Mouse (Mus musculus) intestine, postnatal 0 days (tissue): ENCODE results near the gene Tmem259. TPM values are rescaled to one million over a fixed set of nuclear protein-coding genes. Genes with fewer than 3 reads are reported as not detected.

Experiments
- ATAC-seq: fragments of 200-750 bp; cut with Nextera tagmentation; 2 replicates; pipeline ENCODE4 v1.8.0; 2017; ENCODE audit warnings: mild to moderate bottlenecking, moderate TSS enrichment, moderate library complexity
- H3K27ac ChIP-seq: fragments of 300-500 bp; sonication (generic); 2 replicates; pipeline ENCODE4 v1.5.1; 2014; ENCODE audit warnings: mild to moderate bottlenecking, low read depth, low read length, moderate library complexity
- H3K27me3 ChIP-seq: fragments of 300-500 bp; sonication (generic); replicated peaks from 2 replicates; pipeline ENCODE4 v1.6.1; 2014; ENCODE audit warnings: low read length, mixed read lengths; ENCODE audit not compliant: control insufficient read depth, insufficient read depth
- H3K36me3 ChIP-seq: fragments of 300-500 bp; sonication (generic); 2 replicates; pipeline ENCODE4 v1.6.1; 2014; ENCODE audit warnings: mild to moderate bottlenecking, moderate library complexity; ENCODE audit not compliant: control insufficient read depth, insufficient read depth
- H3K4me1 ChIP-seq: fragments of 300-500 bp; sonication (generic); replicated peaks from 2 replicates; pipeline ENCODE4 v1.6.1; 2014; ENCODE audit warnings: antibody characterized with exemption, low read length, mixed read lengths; ENCODE audit not compliant: control insufficient read depth, insufficient read depth
- H3K4me2 ChIP-seq: fragments of 300-500 bp; sonication (generic); replicated peaks from 2 replicates; pipeline ENCODE4 v1.6.1; 2014; ENCODE audit warnings: low read depth, mild to moderate bottlenecking, moderate library complexity
- H3K4me3 ChIP-seq: fragments of 300-500 bp; sonication (generic); 2 replicates; pipeline ENCODE4 v1.5.1; 2014; ENCODE audit warnings: low read depth, low read length
- H3K9ac ChIP-seq: fragments of 300-500 bp; sonication (generic); 2 replicates; pipeline ENCODE4 v1.6.1; 2014; ENCODE audit warnings: mild to moderate bottlenecking, low read depth, low read length
- H3K9me3 ChIP-seq: fragments of 300-500 bp; sonication (generic); 2 replicates; pipeline ENCODE4 v1.6.1; 2016; ENCODE audit warnings: mixed run types; ENCODE audit not compliant: control insufficient read depth
- CTCF ChIP-seq: sonication (generic); IDR thresholded peaks from 2 replicates; pipeline ENCODE4 v1.5.1; 2016; ENCODE audit warnings: low read depth, mild to moderate bottlenecking, control low read depth, antibody characterized with exemption, moderate library complexity
- WGBS: fragments of 180-500 bp; shearing (Covaris S2); extraction: QIAGEN DNeasy Blood & Tissue Kit; methylation state at CpG from one replicate; pipeline ENCODE4 v1.1.7; 2014; 5-methylcytosine and 5-hydroxymethylcytosine counted together
- polyA plus RNA-seq: library from polyadenylated mRNA; unstranded; fragments of >200 nt; fragmentation: Nextera tagmentation; extraction: Ambion mirVana; gene quantifications from 2 replicates; pipeline ENCODE4 v1.2.1, GENCODE M21; 2015

Gene Tmem259
- polyA plus RNA-seq, 1 experiment from 2014 or later: 24.7 TPM

DNA sequence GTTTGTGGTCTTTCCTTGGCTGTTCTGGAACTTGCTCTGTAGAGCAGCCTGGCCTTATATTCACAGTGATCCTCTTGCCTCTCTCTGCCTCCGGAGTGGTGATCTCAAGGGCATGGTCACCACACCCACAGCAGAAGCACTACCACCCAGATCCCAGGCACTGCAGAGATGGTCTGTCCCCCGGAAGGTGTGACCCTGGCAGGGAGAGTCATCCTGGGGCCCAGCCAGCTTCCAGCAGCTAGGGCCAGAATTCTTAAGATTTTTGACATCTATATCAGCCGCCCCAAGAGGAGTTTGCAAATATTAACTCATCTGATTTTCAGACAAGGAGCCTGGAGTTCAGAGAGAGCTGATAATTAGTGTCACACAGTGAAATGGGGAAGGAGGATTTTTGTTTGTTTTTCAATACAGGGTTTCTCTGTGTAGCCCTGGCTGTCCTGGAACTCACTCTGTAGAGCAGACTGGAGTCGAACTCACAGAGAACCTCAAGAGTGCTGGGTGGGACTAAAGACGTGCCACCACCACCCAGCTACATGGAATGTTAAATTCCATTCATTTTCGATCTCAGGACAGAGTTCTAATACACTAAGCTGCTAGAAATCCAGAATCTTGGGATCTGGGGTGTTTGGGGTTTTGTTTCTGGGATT is 2.2 kb upstream of the Tmem259 start:
- Histone ChIP-seq H3K27me3 (no peaks in the 10 kb centered on the region), H3K9ac (peak overlapping the region; percentile 67), H3K9me3 (no peaks in the 10 kb centered on the region), H3K4me2 (peak overlapping the region; percentile 88), H3K4me1 (0 out of 2 replicates have a peak, but pooled peaks cover 5% of the 10 kb centered on the region), H3K27ac (peak overlapping the region; percentile 96), H3K36me3 (no peaks in the 10 kb centered on the region), H3K4me3 (peak overlapping the region; percentile 70; the same call in 1 of the 2 replicates)
- no peak for ATAC-seq
- TF ChIP-seq CTCF: no peak
- WGBS: 10% methylated on average over 6 of the region's 6 CpGs

DNA sequence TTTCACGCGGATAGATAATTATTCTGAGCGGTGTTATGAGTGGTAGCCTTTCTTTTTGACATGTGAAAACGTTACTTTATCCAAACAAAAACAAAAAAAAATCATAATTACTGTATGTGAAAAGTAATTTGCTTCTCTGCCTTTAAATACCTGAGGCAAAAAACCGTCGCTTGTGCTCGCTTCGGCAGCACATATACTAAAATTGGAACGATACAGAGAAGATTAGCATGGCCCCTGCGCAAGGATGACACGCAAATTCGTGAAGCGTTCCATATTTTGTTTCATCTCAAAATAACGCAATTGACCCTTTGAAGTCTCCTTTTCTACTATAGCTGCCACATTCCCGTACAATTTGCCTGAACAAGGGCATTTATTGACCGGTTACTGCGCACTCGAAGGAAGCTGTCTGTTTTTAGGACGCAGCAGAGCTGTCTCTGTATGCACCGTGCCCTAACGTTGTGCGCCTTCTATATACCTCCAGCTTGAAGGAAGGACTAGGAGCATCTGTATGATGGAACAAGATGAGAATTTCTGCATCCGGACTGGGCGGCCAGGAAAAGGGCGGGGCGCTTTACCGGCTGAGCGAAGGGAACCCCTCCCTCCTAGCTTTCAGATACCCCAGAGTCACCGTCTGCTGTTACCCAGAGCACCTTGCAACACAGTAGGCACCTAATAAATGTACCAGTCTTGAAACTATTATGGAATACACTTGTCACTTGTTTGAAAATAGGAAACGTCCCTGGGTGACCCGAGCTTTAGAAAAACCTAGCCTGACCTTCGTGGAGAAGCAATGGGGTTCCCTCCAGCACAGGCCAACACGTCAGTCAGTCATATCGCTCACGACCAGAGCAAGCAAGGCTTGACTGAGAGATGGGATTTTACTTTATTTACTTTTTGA is 1.5 kb upstream of the Tmem259 start:
- no peaks in the 10 kb centered on the region for H3K27me3 ChIP-seq
- H3K4me2 ChIP-seq: peak overlapping the region; percentile 88
- ATAC-seq: no peak
- H3K4me3 ChIP-seq: peak overlapping the region; percentile 70
- H3K36me3 ChIP-seq: no peaks in the 10 kb centered on the region
- no peaks in the 10 kb centered on the region for H3K9me3 ChIP-seq
- peak overlapping the region; percentile 67 for H3K9ac ChIP-seq
- H3K4me1 ChIP-seq: 0 out of 2 replicates have a peak, but pooled peaks cover 5% of the 10 kb centered on the region
- peak overlapping the region; percentile 96 for H3K27ac ChIP-seq
- TF ChIP-seq CTCF: no peak
- 2% methylated on average over 35 of the region's 35 CpGs for WGBS

DNA sequence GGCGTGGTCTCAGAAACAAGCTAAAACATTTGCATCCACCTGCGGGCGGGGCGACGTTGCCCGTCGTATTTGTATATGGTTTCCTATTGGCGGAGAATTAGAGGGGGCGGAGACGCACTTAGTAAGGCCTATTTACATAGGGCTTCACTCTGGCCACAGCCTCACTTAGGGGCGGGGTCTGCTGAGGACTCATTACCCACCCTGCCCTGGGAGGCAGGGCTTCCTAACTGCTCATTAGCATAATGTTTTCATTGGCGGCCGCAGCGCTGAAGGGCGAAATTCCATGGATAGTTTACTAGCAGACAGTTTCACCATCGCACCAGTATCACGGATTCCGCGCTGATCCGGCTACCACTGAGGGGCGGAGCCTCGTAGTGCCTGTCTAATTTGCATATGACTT is 741 bp upstream of the Tmem259 start:
- ATAC-seq: peak; percentile 91
- Histone ChIP-seq H3K9ac (peak overlapping the region; percentile 91), H3K27me3 (no peaks in the 10 kb centered on the region), H3K27ac (peak overlapping the region; percentile 96), H3K36me3 (no peaks in the 10 kb centered on the region), H3K4me2 (peak overlapping the region; percentile 88), H3K4me3 (peak overlapping the region; percentile 70), H3K4me1 (0 out of 2 replicates have a peak, but pooled peaks cover 5% of the 10 kb centered on the region), H3K9me3 (no peaks in the 10 kb centered on the region)
- under 1% methylated on average over 22 of the region's 22 CpGs for WGBS
- no peak for TF ChIP-seq CTCF

GRCm38 (mm10) chr10:79983670-79984069 is 460 bp downstream of the Tmem259 start:
- ATAC-seq: no peak
- Histone ChIP-seq H3K9ac (peak overlapping the region; percentile 91), H3K9me3 (no peaks in the 10 kb centered on the region), H3K4me3 (peak overlapping the region; percentile 70), H3K36me3 (peaks cover 9% of the 10 kb centered on the region; the same call in 1 of the 2 replicates), H3K4me2 (peak overlapping the region; percentile 88), H3K27me3 (no peaks in the 10 kb centered on the region), H3K4me1 (0 out of 2 replicates have a peak, but pooled peaks cover 5% of the 10 kb centered on the region), H3K27ac (peak overlapping the region; percentile 96)
- under 1% methylated on average over 11 of the region's 21 CpGs for WGBS
- no peak for TF ChIP-seq CTCF

- Histone ChIP-seq H3K4me2 (peak overlapping the region; percentile 88), H3K36me3 (peaks cover 14% of the 10 kb centered on the region), H3K9me3 (no peaks in the 10 kb centered on the region), H3K27me3 (no peaks in the 10 kb centered on the region), H3K4me1 (0 out of 2 replicates have a peak, but pooled peaks cover 5% of the 10 kb centered on the region), H3K4me3 (peak overlapping the region; percentile 70), H3K9ac (peak overlapping the region; percentile 91), H3K27ac (peak overlapping the region; percentile 96; the same call in 1 of the 2 replicates)
- TF ChIP-seq CTCF: no peak
- no peak for ATAC-seq
- 65% methylated on average over 5 of the region's 5 CpGs for WGBS
Measured at GRCm38 (mm10) chr10:79983205-79983604, 925 bp downstream of the Tmem259 start.
